Mouse (Mus musculus): ENCODE results near the gene Gm10563.

DNA sequence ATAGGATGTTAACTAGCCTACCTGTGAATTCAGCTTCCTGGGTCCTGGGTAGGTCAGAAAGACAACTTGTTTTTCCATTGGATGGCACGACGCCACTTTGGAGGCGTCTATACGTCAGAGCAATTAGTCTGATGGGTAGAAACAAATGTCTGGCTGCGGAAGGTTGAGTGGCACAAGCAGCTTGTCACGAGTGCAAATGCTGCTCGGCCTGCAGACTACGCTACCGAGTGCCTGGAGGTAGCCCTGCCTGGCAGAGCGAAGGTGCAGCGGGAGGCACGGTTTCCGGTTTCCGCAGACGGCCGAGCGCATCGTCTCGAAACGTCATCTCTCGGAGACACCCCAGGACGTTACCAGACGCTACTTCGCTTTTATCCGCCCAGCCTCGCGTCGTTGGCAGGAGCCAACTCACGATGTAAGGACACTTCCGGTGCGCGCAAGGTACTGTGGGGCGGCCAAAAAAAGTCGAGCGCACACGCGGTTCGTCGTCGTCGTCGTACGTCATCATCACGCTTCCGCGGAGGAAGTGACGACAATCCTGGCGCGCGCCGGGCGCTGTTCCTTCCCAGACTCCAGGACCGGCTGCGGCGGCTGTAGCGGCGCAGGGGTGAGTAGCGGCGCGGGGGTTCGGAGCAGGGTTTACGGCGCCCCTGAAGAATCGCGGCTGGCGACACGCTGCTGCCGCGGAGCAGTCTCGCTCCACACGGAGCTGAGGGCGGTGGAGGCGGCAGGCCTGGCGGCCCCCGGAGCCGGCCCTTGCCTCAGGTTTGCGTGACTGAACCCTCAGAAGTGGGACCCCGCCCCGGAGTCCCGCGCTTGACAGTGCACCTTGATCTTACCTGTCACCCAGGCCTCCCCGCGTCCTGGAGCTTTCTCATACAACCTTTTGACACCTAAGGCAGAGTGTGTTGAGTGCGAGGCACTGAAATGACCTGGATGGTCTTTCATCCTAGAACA lies 20.6 kb downstream of the Gm10563 start, which contains the start of gene Cdk11b:
- no peak for TF ChIP-seq CTCF (IDR thresholded peaks at IDR 0.05)
- peak; percentile 93 for TF ChIP-seq POLR2A (IDR thresholded peaks at IDR 0.05; ENCODE audit: insufficient read depth, low read depth, low read length)
- TF ChIP-seq EP300 (IDR thresholded peaks at IDR 0.05; ENCODE audit: insufficient read depth, low read depth, low read length), result peak; percentile 70; the same call in 1 of the 2 replicates
